Mouse (Mus musculus) hindbrain, embryonic 11.5 days (tissue): Measurements from ENCODE around the gene Sept9. TPM values are rescaled to one million over a fixed set of nuclear protein-coding genes. Genes with fewer than 3 reads are reported as not detected.

Experiments
- ATAC-seq: fragments of 200-750 bp; cut with Nextera tagmentation; 2 replicates; pipeline ENCODE4 v1.8.0; 2017; ENCODE audit warnings: mild to moderate bottlenecking, moderate TSS enrichment, moderate library complexity; ENCODE audit not compliant: low FRiP score
- DNase-seq: peaks from one replicate; pipeline ENCODE4 v3.0.0-alpha.2; 2015; ENCODE audit warnings: low spot score
- H3K27ac ChIP-seq: fragments of 300-500 bp; sonication (generic); 2 replicates; pipeline ENCODE4 v1.5.1; 2014; ENCODE audit warnings: mild to moderate bottlenecking, low read depth, low read length
- H3K27me3 ChIP-seq: fragments of 300-500 bp; sonication (generic); 2 replicates; pipeline ENCODE4 v1.6.1; 2014; ENCODE audit warnings: mild to moderate bottlenecking, low read length, moderate library complexity, mixed read lengths; ENCODE audit not compliant: control insufficient read depth, insufficient read depth
- H3K36me3 ChIP-seq: fragments of 300-500 bp; sonication (generic); 2 replicates; pipeline ENCODE4 v1.6.1; 2014; ENCODE audit warnings: mild to moderate bottlenecking, low read length, moderate library complexity, mixed read lengths; ENCODE audit not compliant: control insufficient read depth, insufficient read depth
- H3K4me1 ChIP-seq: fragments of 300-500 bp; sonication (generic); replicated peaks from 2 replicates; pipeline ENCODE4 v1.6.1; 2014; ENCODE audit warnings: low read length, mixed read lengths; ENCODE audit not compliant: control insufficient read depth, insufficient read depth
- H3K4me2 ChIP-seq: fragments of 300-500 bp; sonication (generic); replicated peaks from 2 replicates; pipeline ENCODE4 v1.6.1; 2014; ENCODE audit warnings: mild to moderate bottlenecking, low read depth, low read length
- H3K4me3 ChIP-seq: fragments of 300-500 bp; sonication (generic); 2 replicates; pipeline ENCODE4 v1.5.1; 2014; ENCODE audit warnings: low read depth, low read length
- H3K9ac ChIP-seq: fragments of 300-500 bp; sonication (generic); 2 replicates; pipeline ENCODE4 v1.6.1; 2014; ENCODE audit warnings: low read depth, low read length
- H3K9me3 ChIP-seq: fragments of 300-500 bp; sonication (generic); 2 replicates; pipeline ENCODE4 v1.6.1; 2016; ENCODE audit warnings: low read length; ENCODE audit not compliant: control insufficient read depth
- WGBS: fragments of 180-500 bp; shearing (Covaris S2); extraction: QIAGEN DNeasy Blood & Tissue Kit; methylation state at CpG from one replicate; pipeline ENCODE4 v1.1.7; 2014; 5-methylcytosine and 5-hydroxymethylcytosine counted together
- polyA plus RNA-seq: library from polyadenylated mRNA; unstranded; fragments of >200 nt; fragmentation: Nextera tagmentation; extraction: Ambion mirVana; gene quantifications from 2 replicates; pipeline ENCODE4 v1.2.1, GENCODE M21; 2014

Gene Sept9
- polyA plus RNA-seq, 1 experiment from 2014 or later = 126 TPM

DNA sequence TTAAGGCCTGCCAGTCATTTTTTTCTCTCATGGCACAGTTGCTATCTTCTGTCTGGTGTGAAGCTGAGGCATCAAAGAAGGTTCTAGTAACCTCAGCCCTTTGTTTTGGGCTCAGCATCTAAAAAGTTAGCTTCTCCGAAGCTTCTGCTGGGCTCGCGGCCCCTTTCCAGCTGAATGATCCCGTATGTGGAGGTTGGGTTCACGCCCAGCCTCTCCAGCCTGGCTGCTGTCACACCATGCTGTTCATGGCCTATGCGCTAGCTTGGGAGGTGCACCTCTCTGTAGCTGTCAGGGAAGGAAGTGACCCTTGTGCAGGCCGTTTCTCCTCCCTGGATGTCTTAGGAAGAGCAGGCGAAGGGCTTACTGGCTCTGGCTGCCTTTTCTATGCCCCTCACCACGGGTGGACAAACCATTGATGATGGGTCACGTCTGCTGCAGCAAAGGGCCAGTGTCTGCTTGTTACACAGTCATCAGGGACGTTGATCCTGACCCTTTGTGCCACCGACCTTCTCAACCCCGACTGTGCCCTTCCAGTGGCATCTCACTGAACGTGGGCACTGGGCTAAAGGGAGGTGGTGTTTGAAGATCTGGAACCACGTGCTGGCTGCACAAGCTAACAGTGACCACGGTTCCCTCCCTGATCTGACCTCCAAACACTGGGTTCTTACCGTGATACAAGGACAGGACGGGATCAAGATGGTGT, 50.0 kb downstream of the Sept9 start:
- H3K27me3 ChIP-seq = no peaks in the 10 kb centered on the region
- no peaks in the 10 kb centered on the region for H3K36me3 ChIP-seq
- no peak overlapping the region for H3K27ac ChIP-seq
- H3K4me2 ChIP-seq = no peak overlapping the region
- H3K4me3 ChIP-seq = no peak overlapping the region
- ATAC-seq (no peak), DNase-seq (no peak)
- no peaks in the 10 kb centered on the region for H3K9me3 ChIP-seq
- 69% methylated on average over 18 of the region's 18 CpGs for WGBS
- 0 out of 2 replicates have a peak, but pooled peaks cover 8% of the 10 kb centered on the region for H3K4me1 ChIP-seq
- H3K9ac ChIP-seq = no peak overlapping the region

GRCm38 (mm10) chr11:117249985-117250928, 50.8 kb downstream of the Sept9 start:
- no peak for ATAC-seq
- Histone ChIP-seq H3K9me3 (no peaks in the 10 kb centered on the region), H3K4me3 (no peak overlapping the region), H3K36me3 (no peaks in the 10 kb centered on the region), H3K27me3 (no peaks in the 10 kb centered on the region), H3K27ac (no peak overlapping the region), H3K4me1 (0 out of 2 replicates have a peak, but pooled peaks cover 8% of the 10 kb centered on the region), H3K4me2 (no peak overlapping the region), H3K9ac (no peak overlapping the region)
- WGBS = 86% methylated on average over 22 of the region's 22 CpGs
- DNase-seq = no peak

DNA sequence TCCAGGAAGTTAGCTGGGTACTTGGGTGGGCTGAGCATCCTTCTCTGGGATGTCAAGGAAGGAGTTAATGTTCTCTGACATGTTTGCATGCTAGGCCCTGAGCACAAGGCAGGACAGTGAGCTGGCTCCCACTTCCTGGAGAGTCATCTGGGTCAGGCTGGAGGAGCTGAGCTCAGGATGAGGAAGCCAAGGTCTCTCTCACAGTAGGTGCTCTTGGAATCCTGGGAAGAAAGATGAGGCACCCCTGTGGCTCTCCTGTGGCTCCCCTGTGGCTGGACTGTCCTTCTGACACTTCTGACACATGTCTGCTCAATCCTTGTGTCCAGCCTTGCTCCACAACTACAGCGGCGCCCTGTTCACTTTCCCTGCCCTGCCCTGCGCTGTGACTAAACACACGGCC, 52.3 kb downstream of the Sept9 start:
- no peak overlapping the region for H3K4me3 ChIP-seq
- no peaks in the 10 kb centered on the region for H3K36me3 ChIP-seq
- ATAC-seq (no peak), DNase-seq (no peak)
- 0 out of 2 replicates have a peak, but pooled peaks cover 8% of the 10 kb centered on the region for H3K4me1 ChIP-seq
- H3K27me3 ChIP-seq = no peaks in the 10 kb centered on the region
- H3K4me2 ChIP-seq = no peak overlapping the region
- H3K9me3 ChIP-seq = no peaks in the 10 kb centered on the region
- WGBS = 78% methylated on average over 4 of the region's 4 CpGs
- H3K9ac ChIP-seq = no peak overlapping the region
- no peak overlapping the region for H3K27ac ChIP-seq

- Histone ChIP-seq H3K4me3 (no peak overlapping the region), H3K27me3 (no peaks in the 10 kb centered on the region), H3K4me1 (0 out of 2 replicates have a peak, but pooled peaks cover 8% of the 10 kb centered on the region), H3K9ac (no peak overlapping the region), H3K4me2 (no peak overlapping the region), H3K9me3 (no peaks in the 10 kb centered on the region), H3K27ac (no peak overlapping the region), H3K36me3 (no peaks in the 10 kb centered on the region)
- no peak for DNase-seq
- ATAC-seq = no peak
- WGBS = 92% methylated on average over 13 of the region's 13 CpGs
Observed at GRCm38 (mm10) chr11:117252846-117253245, 53.4 kb downstream of the Sept9 start.

DNA sequence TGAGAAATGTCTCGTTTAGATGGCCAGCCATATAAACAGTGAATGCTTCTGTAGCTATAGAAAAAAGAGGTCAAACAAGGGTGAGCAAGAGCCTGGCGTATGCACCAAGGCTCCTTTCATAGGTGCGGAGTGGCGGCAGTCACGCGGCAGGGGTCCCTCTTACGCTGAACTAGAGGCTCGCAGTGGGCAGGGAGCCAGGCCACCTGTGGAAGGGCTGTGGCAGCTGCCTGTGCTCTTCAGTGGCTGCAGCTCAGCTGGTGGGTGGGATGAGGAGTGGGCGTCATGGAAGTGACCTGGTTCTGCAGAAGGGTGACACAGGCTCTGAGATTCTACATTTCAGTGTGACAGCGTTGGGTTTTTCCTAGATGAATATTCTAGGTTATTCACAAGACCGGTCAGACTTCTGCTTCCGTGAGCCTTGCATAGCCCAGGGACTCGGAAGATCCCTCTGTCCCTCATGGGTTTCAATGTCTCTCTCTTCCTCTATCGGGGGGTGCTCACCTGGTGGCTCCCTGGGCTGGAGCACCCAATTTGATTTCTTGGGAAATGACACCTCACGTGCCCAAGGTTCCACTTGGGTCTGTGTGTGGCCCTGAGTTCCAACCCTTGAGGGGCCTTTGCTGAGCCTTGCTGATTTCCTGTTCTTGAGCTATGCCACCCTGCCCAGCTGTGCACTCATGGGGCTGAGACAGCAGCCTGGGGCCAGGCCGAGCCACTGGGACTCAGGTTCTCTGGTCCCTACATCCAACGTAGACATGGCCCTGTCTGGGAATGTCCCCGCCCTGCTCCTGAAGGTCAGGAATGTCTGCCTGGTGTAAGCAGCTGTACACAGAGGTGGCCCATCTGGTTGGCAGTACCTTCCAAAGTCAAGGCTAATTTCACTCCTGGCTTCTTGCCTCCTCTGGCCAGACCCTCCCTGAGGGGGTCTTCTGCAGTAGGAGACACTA, 55.0 kb downstream of the Sept9 start:
- Histone ChIP-seq H3K36me3 (no peaks in the 10 kb centered on the region), H3K4me3 (no peak overlapping the region), H3K4me1 (0 out of 2 replicates have a peak, but pooled peaks cover 1% of the 10 kb centered on the region), H3K27me3 (no peaks in the 10 kb centered on the region), H3K9ac (no peak overlapping the region), H3K9me3 (no peaks in the 10 kb centered on the region), H3K27ac (no peak overlapping the region), H3K4me2 (no peak overlapping the region)
- ATAC-seq (no peak), DNase-seq (no peak)
- WGBS = 64% methylated on average over 18 of the region's 18 CpGs

DNA sequence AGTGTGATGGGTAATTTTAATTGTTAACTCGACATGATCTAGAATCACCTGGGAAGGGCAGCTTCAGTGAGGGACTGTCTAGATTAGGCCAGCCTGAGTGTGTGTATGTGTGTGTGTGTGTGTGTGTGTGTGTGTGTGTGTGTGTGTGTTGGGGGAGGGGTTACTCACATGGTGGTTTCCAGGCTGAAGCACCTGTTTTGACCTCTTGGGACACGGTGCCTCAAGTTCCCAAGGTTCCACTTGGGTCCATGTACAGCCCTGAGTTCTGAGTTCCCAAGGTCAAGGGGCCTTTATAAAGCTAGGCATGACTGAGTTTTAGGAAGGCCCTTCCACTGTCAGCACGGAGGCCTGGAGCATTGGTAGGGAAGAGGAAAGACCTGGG, 55.6 kb downstream of the Sept9 start:
- 79% methylated on average over 3 of the region's 3 CpGs for WGBS
- ATAC-seq (no peak), DNase-seq (no peak)
- H3K4me1 ChIP-seq = no peaks in the 10 kb centered on the region
- H3K4me2 ChIP-seq = no peak overlapping the region
- H3K36me3 ChIP-seq = no peaks in the 10 kb centered on the region
- H3K27ac ChIP-seq = no peak overlapping the region
- no peak overlapping the region for H3K9ac ChIP-seq
- H3K27me3 ChIP-seq = no peaks in the 10 kb centered on the region
- no peaks in the 10 kb centered on the region for H3K9me3 ChIP-seq
- no peak overlapping the region for H3K4me3 ChIP-seq

GRCm38 (mm10) chr11:117256088-117256487, 56.6 kb downstream of the Sept9 start:
- 70% methylated on average over 9 of the region's 9 CpGs for WGBS
- ATAC-seq = no peak
- H3K9ac ChIP-seq = no peak overlapping the region
- no peak overlapping the region for H3K4me3 ChIP-seq
- H3K27ac ChIP-seq = no peak overlapping the region
- DNase-seq = no peak
- H3K36me3 ChIP-seq = no peaks in the 10 kb centered on the region
- no peaks in the 10 kb centered on the region for H3K27me3 ChIP-seq
- no peaks in the 10 kb centered on the region for H3K4me1 ChIP-seq
- no peaks in the 10 kb centered on the region for H3K9me3 ChIP-seq
- H3K4me2 ChIP-seq = no peak overlapping the region

DNA sequence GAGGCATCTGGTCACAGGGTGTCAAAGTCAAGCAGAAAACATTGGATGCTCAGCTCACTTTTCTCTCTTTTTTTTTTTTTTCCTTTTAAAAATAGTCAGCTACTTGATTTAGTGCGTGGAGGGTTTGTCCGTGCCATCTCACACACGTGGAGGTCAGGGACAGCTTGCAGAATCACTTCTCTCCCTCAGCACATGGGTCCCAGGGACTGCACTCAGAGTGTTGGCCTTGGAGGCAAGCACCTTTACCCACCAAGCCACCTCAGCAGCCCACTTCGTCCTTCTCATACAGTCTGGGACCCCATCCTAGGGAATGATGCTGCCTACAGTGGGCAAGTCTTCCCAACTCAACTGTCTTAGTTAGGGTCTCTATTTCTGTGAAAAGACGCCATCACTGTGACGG, 57.4 kb downstream of the Sept9 start:
- Histone ChIP-seq H3K9me3 (no peaks in the 10 kb centered on the region), H3K4me1 (no peaks in the 10 kb centered on the region), H3K27me3 (no peaks in the 10 kb centered on the region), H3K36me3 (no peaks in the 10 kb centered on the region), H3K9ac (no peak overlapping the region), H3K4me3 (no peak overlapping the region), H3K4me2 (no peak overlapping the region), H3K27ac (no peak overlapping the region)
- ATAC-seq (no peak), DNase-seq (no peak)
- WGBS = 93% methylated on average over 6 of the region's 6 CpGs
